Mouse (Mus musculus) heart, adult 11 months (tissue): ENCODE measurements around the gene Acin1.

ENCODE experiments used
- DNase-seq: peaks from one replicate; pipeline ENCODE4 v3.0.0; 2022

The Acin1 gene

GRCm38 (mm10) chr14:54696752-54697151 is 10.0 kb upstream of the Acin1 start:
- no peak for DNase-seq

- DNase-seq: no peak
Observed at GRCm38 (mm10) chr14:54695042-54695441, 8.3 kb upstream of the Acin1 start.

- no peak for DNase-seq
Observed at GRCm38 (mm10) chr14:54687251-54687650, 520 bp upstream of the Acin1 start.

- DNase-seq: peak; percentile 99
Observed at GRCm38 (mm10) chr14:54686063-54686521, 639 bp downstream of the Acin1 start, which contains the start of gene 1700123O20Rik. 1700123O20Rik (plus strand) TSS chr14:54686216.

- DNase-seq: no peak
Observed at GRCm38 (mm10) chr14:54685471-54685870, 1.3 kb downstream of the Acin1 start.

GRCm38 (mm10) chr14:54682396-54682795 is 4.3 kb downstream of the Acin1 start:
- DNase-seq: no peak

- no peak for DNase-seq
Observed at GRCm38 (mm10) chr14:54678657-54679304, 8.0 kb downstream of the Acin1 start.

GRCm38 (mm10) chr14:54676290-54676689 is 10.4 kb downstream of the Acin1 start:
- DNase-seq: no peak

GRCm38 (mm10) chr14:54674317-54674716 is 12.4 kb downstream of the Acin1 start:
- no peak for DNase-seq

GRCm38 (mm10) chr14:54669381-54669780 is 17.4 kb downstream of the Acin1 start:
- peak; percentile 86 for DNase-seq

- DNase-seq: peak; percentile 78
Observed at GRCm38 (mm10) chr14:54664477-54665222, 22.1 kb downstream of the Acin1 start.

GRCm38 (mm10) chr14:54660009-54660408 is 26.7 kb downstream of the Acin1 start:
- no peak for DNase-seq

GRCm38 (mm10) chr14:54653496-54653895 is 33.2 kb downstream of the Acin1 start:
- peak; percentile 99 for DNase-seq

- peak; percentile 88 for DNase-seq
Observed at GRCm38 (mm10) chr14:54652787-54653186, 33.9 kb downstream of the Acin1 start.

- DNase-seq: peak; percentile 90
Observed at GRCm38 (mm10) chr14:54651556-54651955, 35.2 kb downstream of the Acin1 start.

GRCm38 (mm10) chr14:54650621-54651454 is 35.9 kb downstream of the Acin1 start:
- peak; percentile 95 for DNase-seq

- DNase-seq: no peak
Observed at GRCm38 (mm10) chr14:54647900-54648299, 38.8 kb downstream of the Acin1 start.

GRCm38 (mm10) chr14:54646898-54647636 is 39.7 kb downstream of the Acin1 start:
- no peak for DNase-seq

GRCm38 (mm10) chr14:54646455-54646854 is 40.3 kb downstream of the Acin1 start:
- peak; percentile 91 for DNase-seq

GRCm38 (mm10) chr14:54644294-54644693 is 42.4 kb downstream of the Acin1 start:
- DNase-seq: peak; percentile 86

- DNase-seq: peak; percentile 79
Observed at GRCm38 (mm10) chr14:54643011-54643410, 43.7 kb downstream of the Acin1 start.

- peak; percentile 92 for DNase-seq
Observed at GRCm38 (mm10) chr14:54642224-54642944, 44.3 kb downstream of the Acin1 start.
